Mouse (Mus musculus) layer of hippocampus, postnatal 10 days (tissue): ENCODE measurements at regions not wholly inside any gene's neighbourhood (a gene's known extent, or its start where the extent isn't known, plus 50 kb on each side); places are given as distances from the start of the nearest gene placed in this dataset.

Experiments
- DNase-seq, 2 experiments: peaks; one replicate each; pipeline ENCODE4 v3.0.0; 2021; ENCODE audit warnings: low spot score in 2 of 2

GRCm38 (mm10) chr19:26026103-26026502 is 353.9 kb downstream of the Dmrt2 start:
- DNase-seq: no peak

GRCm38 (mm10) chr19:26037270-26037669 is 365.1 kb downstream of the Dmrt2 start:
- peak; percentile 14 to 38 for DNase-seq

DNA sequence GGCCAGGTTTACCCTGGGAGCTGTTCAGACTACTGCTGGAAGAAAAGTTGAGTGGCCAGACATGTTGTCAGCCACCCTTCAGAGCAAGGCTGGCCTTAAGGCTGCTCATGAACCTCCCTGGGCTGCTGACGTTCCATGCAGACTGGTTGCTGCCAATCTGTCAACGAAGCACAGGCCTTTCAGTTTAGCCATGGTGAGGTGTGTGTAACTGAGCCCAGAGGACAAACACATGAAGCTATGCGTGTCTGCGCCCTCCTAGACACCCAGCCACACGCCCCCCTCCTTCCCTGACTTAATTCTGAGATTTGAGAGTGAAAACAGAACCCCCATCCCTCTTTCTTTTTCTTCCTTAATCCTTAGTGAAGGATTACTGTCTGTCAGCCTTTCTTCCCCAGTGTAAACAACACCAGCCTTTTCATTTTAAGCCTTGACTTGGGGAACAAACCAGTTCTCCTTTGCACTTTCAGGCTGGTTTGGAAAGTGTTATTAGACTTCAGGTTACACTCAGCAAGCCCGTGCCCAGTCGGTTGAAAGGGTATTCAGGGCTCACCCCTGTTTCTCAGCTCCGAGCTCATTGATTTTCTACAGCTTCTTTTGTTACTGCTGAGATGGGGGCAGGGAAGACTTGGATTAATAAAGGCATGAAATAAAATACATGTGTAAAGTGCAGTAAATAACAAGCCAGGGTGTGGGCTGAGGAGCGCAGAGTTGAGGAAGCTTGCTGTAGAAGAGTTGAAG is 379.4 kb downstream of the Dmrt2 start:
- no peak for DNase-seq

- no peak for DNase-seq
Measured at GRCm38 (mm10) chr19:26059668-26060067, 387.5 kb downstream of the Dmrt2 start.

DNA sequence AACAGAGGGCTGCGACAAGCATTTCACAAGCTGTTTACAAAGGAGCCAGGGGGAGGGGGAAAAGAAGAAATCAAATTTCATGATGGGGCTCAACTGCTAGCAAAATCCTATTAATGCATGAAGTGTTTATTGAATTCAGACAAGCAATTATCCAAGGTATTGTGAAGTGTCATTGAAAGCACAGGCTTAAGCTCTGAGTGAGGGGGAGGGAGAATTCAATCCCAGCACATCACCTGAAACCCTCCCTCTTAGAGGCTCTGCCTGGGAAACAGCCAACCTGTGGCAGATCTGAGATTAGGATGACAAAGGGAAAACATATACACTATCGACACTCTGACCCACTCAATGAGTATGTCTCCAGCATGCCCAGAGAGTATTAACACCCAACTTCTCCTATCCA is 396.3 kb downstream of the Dmrt2 start:
- DNase-seq: no peak

DNA sequence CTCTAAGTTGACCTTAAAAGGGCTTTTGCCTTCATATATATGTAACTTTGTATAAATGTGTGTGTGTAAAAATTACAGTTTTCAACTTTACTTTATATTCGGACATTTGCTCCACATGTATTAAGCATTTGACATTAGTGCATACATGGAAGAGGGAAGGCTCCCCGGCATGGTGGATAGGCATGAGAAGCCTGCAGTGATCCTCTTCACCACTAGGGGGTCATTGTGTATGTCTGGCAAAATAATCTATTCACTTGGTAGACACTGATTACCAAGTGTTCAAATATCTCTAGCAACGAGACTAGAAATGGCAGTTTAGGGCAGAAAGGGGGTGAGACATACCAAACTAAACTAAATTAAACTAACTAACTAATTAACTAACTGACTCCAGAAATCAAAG is 397.7 kb downstream of the Dmrt2 start:
- no peak for DNase-seq

DNA sequence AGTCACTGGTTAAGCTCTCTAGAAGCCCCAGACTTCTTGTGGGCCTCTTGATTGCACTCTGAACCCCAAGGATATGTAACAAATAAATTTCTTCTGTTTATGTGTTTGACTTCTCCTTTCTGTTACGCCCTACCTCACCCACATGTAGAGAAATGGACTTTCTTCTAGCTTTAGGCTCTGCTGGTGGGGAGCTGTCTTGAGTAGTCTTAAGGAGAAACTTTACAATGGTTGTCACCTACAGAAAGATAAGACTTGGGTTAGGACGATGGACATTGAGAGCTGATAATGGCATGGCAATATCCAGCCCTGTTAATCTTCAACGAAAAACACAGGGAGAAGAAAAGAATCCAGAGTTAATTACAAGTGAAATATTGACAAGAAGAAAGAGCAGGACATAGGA is 416.1 kb downstream of the Dmrt2 start:
- DNase-seq: no peak

GRCm38 (mm10) chr19:26091386-26091785 is 419.2 kb downstream of the Dmrt2 start:
- no peak for DNase-seq

GRCm38 (mm10) chr19:26093844-26094243 is 421.6 kb downstream of the Dmrt2 start:
- DNase-seq: no peak

DNA sequence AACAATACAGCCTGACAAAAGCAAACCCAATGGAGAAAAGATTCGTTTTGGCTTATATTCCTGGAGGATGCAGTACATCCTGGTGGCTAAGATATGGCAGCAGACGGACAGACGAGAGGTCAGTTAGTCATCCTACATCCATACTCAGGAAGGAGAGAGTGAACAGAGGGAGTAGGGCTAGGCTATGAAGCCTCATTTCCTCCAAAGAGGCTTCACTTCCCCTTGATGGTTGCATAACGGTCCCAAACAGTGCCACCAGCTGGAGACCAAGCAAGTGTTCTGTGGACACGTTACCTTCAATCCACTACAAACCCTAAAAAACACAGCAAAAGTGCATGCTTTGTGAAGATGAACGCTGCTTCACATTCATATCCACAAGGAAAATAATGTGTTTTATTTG is 442.1 kb downstream of the Dmrt2 start:
- DNase-seq: no peak

DNA sequence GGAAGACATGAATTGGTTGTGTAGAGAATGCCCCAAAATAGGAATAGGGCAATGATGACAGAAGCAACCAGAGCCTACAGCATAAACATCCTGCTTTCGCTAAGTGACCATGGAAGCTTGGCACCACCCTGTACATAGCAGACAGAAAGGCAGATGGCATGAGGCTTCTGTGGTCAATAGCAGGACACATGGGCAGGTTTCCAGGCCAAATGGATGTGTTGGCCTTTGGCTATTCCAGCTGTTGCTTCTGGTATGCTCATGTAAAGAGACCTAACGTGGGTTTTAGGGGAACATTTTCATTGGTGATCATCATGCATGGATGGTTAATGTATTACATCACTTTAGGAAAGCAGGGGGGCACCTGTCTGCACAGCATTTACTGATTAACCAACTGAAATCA is 456.2 kb downstream of the Dmrt2 start:
- no peak for DNase-seq

DNA sequence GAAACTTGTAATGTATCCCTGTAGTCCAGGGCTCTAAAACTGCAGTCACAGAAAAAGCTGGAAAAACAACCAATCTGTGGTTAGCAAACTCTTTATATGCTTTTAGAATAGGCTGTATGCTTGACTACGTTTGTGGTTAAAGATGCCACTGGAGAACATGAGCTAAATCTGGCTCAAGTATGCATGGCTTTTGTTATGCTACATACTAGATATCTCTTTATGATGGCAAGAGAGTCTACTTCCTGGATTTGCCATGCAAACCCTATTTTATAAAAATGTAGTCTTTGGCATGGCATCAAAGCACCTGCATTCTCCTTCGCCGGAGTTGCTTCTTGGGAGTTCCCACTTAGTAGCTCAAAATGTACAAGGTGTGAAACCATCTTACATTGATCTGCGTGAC is 462.2 kb downstream of the Dmrt2 start:
- no peak for DNase-seq

DNA sequence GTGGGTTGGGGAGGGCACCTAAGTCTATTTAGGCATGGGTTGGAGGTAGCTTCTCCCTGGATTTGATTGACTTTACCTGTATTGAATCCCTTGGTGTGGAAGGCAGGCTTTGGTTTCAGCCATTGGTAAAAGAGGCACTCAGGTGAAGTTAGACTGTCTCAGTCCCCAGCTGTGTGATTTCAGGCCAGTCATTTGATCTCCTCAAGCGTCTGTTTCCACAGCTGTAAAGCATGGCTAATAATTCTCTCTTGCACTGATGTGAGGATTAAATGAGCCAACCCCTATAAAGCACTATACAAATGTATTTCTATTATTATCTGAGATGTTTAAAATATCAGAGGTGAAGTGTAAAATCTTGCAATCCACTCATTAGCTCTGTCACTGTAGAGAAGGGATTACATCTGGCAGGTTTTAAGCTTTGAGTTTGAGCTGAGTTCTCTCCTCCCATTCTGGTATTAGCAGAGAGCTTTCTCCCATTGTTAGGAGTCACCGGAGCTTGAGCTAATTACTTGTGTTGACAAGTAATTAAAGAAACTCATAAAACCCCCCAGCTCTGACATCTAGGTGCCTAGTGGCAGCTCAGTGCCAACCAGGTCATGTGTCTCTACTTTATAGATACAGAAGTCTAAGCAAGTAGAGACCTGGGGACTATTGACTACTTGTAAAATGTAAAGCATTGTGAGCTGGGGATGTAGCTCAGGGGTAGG is 463.3 kb downstream of the Dmrt2 start:
- no peak for DNase-seq

DNA sequence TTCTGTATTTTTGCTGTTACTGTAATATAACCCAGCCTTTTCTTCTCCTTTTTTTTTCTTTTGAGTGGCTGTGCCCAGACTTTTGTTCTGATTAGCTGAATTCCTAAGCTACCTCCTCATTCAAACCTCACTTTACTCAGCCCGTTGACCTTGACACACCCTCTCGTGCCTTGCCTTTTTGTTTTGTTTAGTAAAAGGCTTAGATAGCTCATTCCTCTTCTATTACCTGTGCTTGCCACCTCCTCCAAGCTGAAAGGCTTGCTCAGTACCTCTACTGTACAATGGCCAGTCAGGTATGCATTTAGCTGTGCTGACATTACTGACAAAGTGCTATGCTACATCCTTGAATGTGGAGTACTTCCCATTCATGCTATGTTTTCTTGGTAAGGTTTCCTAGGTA is 464.2 kb upstream of the Smarca2 start:
- DNase-seq: no peak

- DNase-seq: no peak
Measured at GRCm38 (mm10) chr19:26143539-26143938, 461.3 kb upstream of the Smarca2 start.

GRCm38 (mm10) chr19:26151216-26151615 is 453.6 kb upstream of the Smarca2 start:
- no peak for DNase-seq

DNA sequence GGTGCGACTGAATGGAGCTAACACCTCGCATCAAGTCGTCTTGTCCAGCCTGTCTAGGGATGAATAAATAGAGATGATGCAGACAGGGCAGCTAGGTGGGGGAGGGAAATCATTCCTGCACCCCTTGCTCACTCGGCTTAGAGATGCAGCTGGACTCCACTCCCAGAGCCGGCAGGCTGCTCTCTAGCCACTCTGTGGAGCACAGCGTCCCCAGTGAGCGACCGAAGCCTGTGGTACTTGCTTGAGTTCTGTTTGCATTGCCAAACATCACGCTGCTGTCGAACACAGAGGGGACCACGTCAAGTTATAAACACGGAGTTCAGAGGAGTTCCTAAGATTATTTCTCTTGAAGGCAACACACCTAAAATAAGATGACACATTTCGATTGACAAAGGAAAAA is 439.9 kb upstream of the Smarca2 start:
- no peak for DNase-seq

GRCm38 (mm10) chr19:26181774-26182173 is 423.1 kb upstream of the Smarca2 start:
- peak; percentile 6 to 21 for DNase-seq

DNA sequence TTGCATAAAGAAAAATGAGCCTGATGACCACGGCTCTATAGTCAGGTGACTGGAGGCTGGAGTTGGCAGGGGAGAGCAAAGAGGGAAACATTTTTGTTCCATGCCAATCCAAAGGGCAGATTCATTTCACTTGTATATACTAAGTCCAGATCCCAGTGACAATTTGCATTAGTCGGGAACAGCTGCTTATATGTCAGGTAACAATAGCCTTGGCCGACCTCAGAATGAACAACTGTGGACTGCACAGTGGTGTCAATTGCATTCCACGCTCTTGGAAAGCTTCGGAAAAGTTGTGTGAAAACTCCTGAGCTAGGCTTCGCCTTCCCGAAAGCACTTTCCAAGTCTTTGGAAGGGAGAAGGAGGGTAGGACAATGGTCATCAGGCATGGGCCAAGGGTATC is 419.8 kb upstream of the Smarca2 start:
- DNase-seq: no peak

GRCm38 (mm10) chr19:26190803-26191202 is 414.0 kb upstream of the Smarca2 start:
- DNase-seq: no peak

GRCm38 (mm10) chr19:26193664-26194063 is 411.2 kb upstream of the Smarca2 start:
- DNase-seq: peak in 1 of 2 experiments; percentile 6

DNA sequence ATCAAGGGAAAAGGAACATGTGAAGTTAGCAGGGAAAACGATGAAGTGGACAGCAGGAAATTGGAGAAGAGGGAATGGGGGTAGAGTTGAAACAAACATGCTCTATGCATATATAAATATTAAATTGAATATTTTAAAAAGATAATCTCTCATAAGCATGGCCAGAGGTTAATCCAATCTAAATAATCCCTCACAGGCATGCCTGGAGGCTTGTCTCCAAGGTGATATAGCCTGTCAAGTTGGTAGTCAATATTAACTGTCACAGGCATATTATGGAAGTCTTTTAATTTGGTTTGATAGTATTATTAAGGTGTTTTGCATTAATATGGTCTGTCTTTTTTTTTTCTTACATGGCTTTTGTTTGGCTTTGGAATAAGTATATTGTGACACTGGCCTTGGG is 396.1 kb upstream of the Smarca2 start:
- DNase-seq: no peak

DNA sequence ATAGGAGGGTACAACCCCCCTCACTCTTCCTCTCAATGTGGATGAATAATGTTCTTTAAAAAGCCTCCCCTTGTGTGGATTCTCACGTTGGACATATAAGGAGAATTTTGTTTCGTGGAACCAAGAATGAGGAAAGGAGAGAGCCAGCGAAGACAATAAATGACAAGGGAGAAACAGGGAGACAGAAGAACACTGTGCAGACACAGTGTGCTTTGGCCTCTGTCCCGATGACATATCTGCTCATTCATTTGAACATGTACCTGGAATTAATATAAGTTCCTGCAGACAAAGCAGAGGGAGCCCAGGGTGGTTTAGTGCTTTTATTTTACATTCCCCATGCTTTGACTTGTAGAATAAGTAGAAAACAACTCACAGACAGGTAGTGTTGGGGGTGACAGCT is 370.3 kb upstream of the Smarca2 start:
- DNase-seq: no peak
